Mouse (Mus musculus): ENCODE measurements around the gene Pfkp. TPM values are rescaled to one million over a fixed set of nuclear protein-coding genes. Genes with fewer than 3 reads are reported as not detected.

The Pfkp gene
- polyA plus RNA-seq, 1 experiment from 2014 or later: 10.2 TPM

DNA sequence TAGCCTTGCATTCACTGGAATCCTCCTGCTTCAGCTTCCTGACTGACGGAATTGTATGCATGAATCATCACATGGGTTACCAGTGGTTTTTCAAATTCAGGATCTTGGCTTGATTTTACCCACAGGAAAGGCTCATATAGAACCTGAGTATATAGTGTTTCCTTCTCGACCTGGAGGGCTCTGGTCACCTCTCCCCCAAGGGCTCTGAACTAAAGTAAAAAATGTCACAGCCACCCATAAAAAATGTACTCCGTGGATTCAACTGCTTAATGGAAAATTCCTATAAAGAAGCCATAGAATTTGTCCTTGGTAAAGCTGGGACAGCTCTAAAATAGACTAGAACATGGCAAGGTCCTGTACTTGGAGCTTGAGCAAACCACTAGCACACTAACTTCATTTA is 20.3 kb downstream of the Pfkp start:
- ATAC-seq (ENCODE audit: insufficient number of reproducible peaks, insufficient read depth, low FRiP score, low TSS enrichment, low read depth): no peak
- H3K4me3 ChIP-seq (replicated peaks): no peak overlapping the region
- no peak overlapping the region for H3K9ac ChIP-seq (replicated peaks)
- H3K36me3 ChIP-seq: no peaks in the 10 kb centered on the region
- no peaks in the 10 kb centered on the region for H3K27me3 ChIP-seq
- no peak overlapping the region for H3K27ac ChIP-seq
- no peaks in the 10 kb centered on the region for H3K9me3 ChIP-seq
- no peak overlapping the region for H3K4me2 ChIP-seq
- WGBS: 78% methylated on average over 3 of the region's 3 CpGs
- peaks cover 31% of the 10 kb centered on the region for H3K4me1 ChIP-seq (replicated peaks)

DNA sequence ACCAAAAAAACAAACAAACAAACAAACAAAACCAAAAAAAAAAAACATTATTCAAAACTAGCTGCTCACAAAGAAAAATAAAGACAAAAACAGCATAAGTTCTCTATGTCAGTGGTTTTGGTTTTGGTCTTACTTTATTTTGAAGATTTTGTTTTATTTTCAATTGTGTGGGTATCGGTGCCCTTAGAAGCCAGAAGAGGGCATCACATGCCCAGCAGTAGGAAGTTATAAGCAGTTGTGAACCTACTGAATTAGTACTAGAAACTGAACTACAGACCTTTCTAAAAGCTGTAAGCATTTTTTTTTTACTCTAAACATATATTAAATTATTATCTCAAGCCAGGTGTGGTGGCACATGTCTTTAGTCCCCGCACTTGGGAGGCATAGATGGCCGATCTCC is 21.2 kb downstream of the Pfkp start:
- Histone ChIP-seq H3K9me3 (no peaks in the 10 kb centered on the region), H3K4me1 (replicated peaks) (peaks cover 22% of the 10 kb centered on the region), H3K4me2 (no peak overlapping the region), H3K27me3 (no peaks in the 10 kb centered on the region), H3K4me3 (replicated peaks) (no peak overlapping the region), H3K36me3 (no peaks in the 10 kb centered on the region), H3K9ac (replicated peaks) (no peak overlapping the region), H3K27ac (no peak overlapping the region)
- WGBS: 95% methylated on average over 3 of the region's 3 CpGs
- no peak for ATAC-seq (ENCODE audit: insufficient number of reproducible peaks, insufficient read depth, low FRiP score, low TSS enrichment, low read depth)

- 78% methylated on average over 4 of the region's 4 CpGs for WGBS
- Histone ChIP-seq H3K27ac (no peak overlapping the region), H3K36me3 (no peaks in the 10 kb centered on the region), H3K4me3 (replicated peaks) (no peak overlapping the region), H3K4me1 (replicated peaks) (peaks cover 14% of the 10 kb centered on the region), H3K27me3 (no peaks in the 10 kb centered on the region), H3K9me3 (no peaks in the 10 kb centered on the region), H3K9ac (replicated peaks) (no peak overlapping the region), H3K4me2 (no peak overlapping the region)
- ATAC-seq (ENCODE audit: insufficient number of reproducible peaks, insufficient read depth, low FRiP score, low TSS enrichment, low read depth): no peak
Observed at GRCm38 (mm10) chr13:6626508-6627114, 22.0 kb downstream of the Pfkp start.

DNA sequence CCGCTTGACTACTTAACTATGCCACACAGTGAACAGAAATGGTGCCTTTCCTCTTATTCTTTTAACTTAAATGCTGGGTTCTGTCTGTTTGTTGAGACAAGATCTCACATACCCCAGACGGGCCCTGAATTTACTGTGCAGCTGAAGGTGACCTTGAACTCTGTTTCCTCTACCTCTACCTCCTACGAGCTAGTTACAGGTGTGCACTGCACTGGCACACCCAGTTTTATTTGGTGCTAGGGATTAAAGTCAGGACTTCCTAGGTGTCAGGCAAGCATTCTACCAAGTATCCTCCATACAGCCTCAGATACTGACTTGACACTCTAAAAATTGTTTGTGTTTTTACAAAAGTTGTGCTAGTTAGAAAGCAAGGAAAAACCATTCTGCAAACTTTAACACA is 22.6 kb downstream of the Pfkp start:
- Histone ChIP-seq H3K36me3 (no peaks in the 10 kb centered on the region), H3K27me3 (no peaks in the 10 kb centered on the region), H3K4me2 (no peak overlapping the region), H3K27ac (no peak overlapping the region), H3K9me3 (no peaks in the 10 kb centered on the region), H3K9ac (replicated peaks) (no peak overlapping the region), H3K4me3 (replicated peaks) (no peak overlapping the region), H3K4me1 (replicated peaks) (peaks cover 13% of the 10 kb centered on the region)
- 75% methylated on average over 3 of the region's 3 CpGs for WGBS
- ATAC-seq (ENCODE audit: insufficient number of reproducible peaks, insufficient read depth, low FRiP score, low TSS enrichment, low read depth): no peak

GRCm38 (mm10) chr13:6624604-6625003 is 24.0 kb downstream of the Pfkp start:
- 74% methylated on average over 2 of the region's 2 CpGs for WGBS
- no peak for ATAC-seq (ENCODE audit: insufficient number of reproducible peaks, insufficient read depth, low FRiP score, low TSS enrichment, low read depth)

GRCm38 (mm10) chr13:6624121-6624520 is 24.5 kb downstream of the Pfkp start:
- no peak for ATAC-seq (ENCODE audit: insufficient number of reproducible peaks, insufficient read depth, low FRiP score, low TSS enrichment, low read depth)
- Histone ChIP-seq H3K4me3 (replicated peaks) (no peak overlapping the region), H3K4me1 (replicated peaks) (peaks cover 3% of the 10 kb centered on the region), H3K36me3 (no peaks in the 10 kb centered on the region), H3K4me2 (no peak overlapping the region), H3K27me3 (no peaks in the 10 kb centered on the region), H3K9me3 (no peaks in the 10 kb centered on the region), H3K9ac (replicated peaks) (no peak overlapping the region), H3K27ac (no peak overlapping the region)
- 78% methylated on average over 4 of the region's 4 CpGs for WGBS

More at GRCm38 (mm10) chr13:6624604-6625003, 24.0 kb downstream of the Pfkp start:
- no peaks in the 10 kb centered on the region for H3K9me3 ChIP-seq
- H3K27ac ChIP-seq: no peak overlapping the region
- H3K4me1 ChIP-seq (replicated peaks): peaks cover 7% of the 10 kb centered on the region
- H3K4me2 ChIP-seq: no peak overlapping the region
- no peak overlapping the region for H3K4me3 ChIP-seq (replicated peaks)
- no peak overlapping the region for H3K9ac ChIP-seq (replicated peaks)
- H3K27me3 ChIP-seq: no peaks in the 10 kb centered on the region
- no peaks in the 10 kb centered on the region for H3K36me3 ChIP-seq

GRCm38 (mm10) chr13:6621831-6622230 is 26.7 kb downstream of the Pfkp start:
- Histone ChIP-seq H3K4me3 (replicated peaks) (no peak overlapping the region), H3K9ac (replicated peaks) (no peak overlapping the region), H3K27ac (no peak overlapping the region), H3K4me1 (replicated peaks) (no peaks in the 10 kb centered on the region), H3K27me3 (no peaks in the 10 kb centered on the region), H3K9me3 (no peaks in the 10 kb centered on the region), H3K36me3 (no peaks in the 10 kb centered on the region), H3K4me2 (no peak overlapping the region)
- ATAC-seq (ENCODE audit: insufficient number of reproducible peaks, insufficient read depth, low FRiP score, low TSS enrichment, low read depth): no peak
- WGBS: 95% methylated on average over 20 of the region's 20 CpGs

GRCm38 (mm10) chr13:6620250-6620649 is 28.3 kb downstream of the Pfkp start:
- H3K9ac ChIP-seq (replicated peaks): no peak overlapping the region
- no peak for ATAC-seq (ENCODE audit: insufficient number of reproducible peaks, insufficient read depth, low FRiP score, low TSS enrichment, low read depth)
- H3K27ac ChIP-seq: no peak overlapping the region
- H3K4me2 ChIP-seq: no peak overlapping the region
- no peaks in the 10 kb centered on the region for H3K9me3 ChIP-seq
- H3K4me1 ChIP-seq (replicated peaks): no peaks in the 10 kb centered on the region
- no peaks in the 10 kb centered on the region for H3K36me3 ChIP-seq
- H3K27me3 ChIP-seq: no peaks in the 10 kb centered on the region
- H3K4me3 ChIP-seq (replicated peaks): no peak overlapping the region
- 82% methylated on average over 3 of the region's 3 CpGs for WGBS

DNA sequence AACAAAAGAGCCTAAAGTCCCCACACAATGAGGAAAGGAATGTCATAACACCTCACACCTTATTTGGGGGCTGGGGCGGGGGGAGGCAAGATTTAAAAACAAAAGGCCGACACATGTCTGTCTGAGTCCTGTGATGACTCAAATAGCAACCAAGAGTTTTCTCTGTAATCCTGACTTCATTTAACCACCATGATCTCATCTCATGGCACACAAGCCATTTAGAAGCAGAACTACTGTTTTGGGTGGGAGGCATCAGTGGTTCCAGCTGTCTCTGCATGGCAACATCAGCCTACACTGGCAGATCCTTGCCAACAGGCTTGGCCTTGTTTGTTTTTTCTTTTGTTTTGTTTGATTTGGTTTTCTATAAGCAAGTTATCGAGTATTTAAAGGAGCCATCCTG is 29.9 kb downstream of the Pfkp start:
- Histone ChIP-seq H3K4me3 (replicated peaks) (no peak overlapping the region), H3K27me3 (no peaks in the 10 kb centered on the region), H3K27ac (no peak overlapping the region), H3K4me1 (replicated peaks) (no peaks in the 10 kb centered on the region), H3K4me2 (no peak overlapping the region), H3K36me3 (no peaks in the 10 kb centered on the region), H3K9me3 (no peaks in the 10 kb centered on the region), H3K9ac (replicated peaks) (no peak overlapping the region)
- no peak for ATAC-seq (ENCODE audit: insufficient number of reproducible peaks, insufficient read depth, low FRiP score, low TSS enrichment, low read depth)
- WGBS: 89% methylated on average over 3 of the region's 3 CpGs

- no peak overlapping the region for H3K4me2 ChIP-seq
- no peak overlapping the region for H3K9ac ChIP-seq (replicated peaks)
- 85% methylated on average over 5 of the region's 5 CpGs for WGBS
- ATAC-seq (ENCODE audit: insufficient number of reproducible peaks, insufficient read depth, low FRiP score, low TSS enrichment, low read depth): no peak
- H3K9me3 ChIP-seq: no peaks in the 10 kb centered on the region
- no peak overlapping the region for H3K4me3 ChIP-seq (replicated peaks)
- H3K4me1 ChIP-seq (replicated peaks): no peaks in the 10 kb centered on the region
- no peaks in the 10 kb centered on the region for H3K36me3 ChIP-seq
- no peak overlapping the region for H3K27ac ChIP-seq
- no peaks in the 10 kb centered on the region for H3K27me3 ChIP-seq
Observed at GRCm38 (mm10) chr13:6613690-6614445, 34.7 kb downstream of the Pfkp start.

DNA sequence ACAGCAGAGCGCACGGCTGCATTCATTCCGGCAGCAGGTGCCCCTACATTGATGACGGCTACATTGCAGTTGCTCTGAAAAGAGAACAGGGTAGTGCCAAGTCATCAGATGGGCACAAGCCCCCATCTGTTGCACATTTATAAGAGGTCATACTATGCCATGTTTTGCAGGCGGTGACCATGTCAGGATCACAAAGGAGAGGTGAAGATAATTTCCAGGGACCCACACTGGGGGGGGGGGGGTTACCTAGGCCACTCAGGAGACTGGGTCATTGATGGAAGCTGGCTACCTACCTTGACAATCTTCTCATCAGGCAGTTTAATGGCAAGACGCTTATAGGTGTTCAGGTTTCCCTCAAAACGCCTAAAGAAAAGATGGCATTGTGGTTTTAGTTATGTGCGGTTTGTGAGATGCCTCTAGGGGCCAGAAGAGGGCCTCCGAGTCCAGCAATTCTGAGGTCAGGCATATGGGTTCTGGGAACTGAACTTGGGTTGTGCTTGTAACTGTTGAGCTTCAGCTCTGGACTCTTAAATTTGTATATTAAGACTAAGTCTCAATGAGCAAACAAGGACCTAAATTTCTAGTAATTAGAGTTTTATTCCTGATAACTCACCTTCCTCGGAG is 45.7 kb downstream of the Pfkp start:
- no peaks in the 10 kb centered on the region for H3K9me3 ChIP-seq
- ATAC-seq (ENCODE audit: insufficient number of reproducible peaks, insufficient read depth, low FRiP score, low TSS enrichment, low read depth): no peak

More for the DNA sequence above, 45.7 kb downstream of the Pfkp start:
- Histone ChIP-seq H3K36me3 (no peaks in the 10 kb centered on the region), H3K27ac (no peak overlapping the region), H3K9ac (replicated peaks) (no peak overlapping the region), H3K4me2 (no peak overlapping the region), H3K4me3 (replicated peaks) (no peak overlapping the region), H3K27me3 (no peaks in the 10 kb centered on the region), H3K4me1 (replicated peaks) (no peaks in the 10 kb centered on the region)
- WGBS: 81% methylated on average over 10 of the region's 10 CpGs

All from limb, embryonic 12.5 days (tissue).